Mouse (Mus musculus): ENCODE data around the gene Ubr3. TPM values are rescaled to one million over a fixed set of nuclear protein-coding genes. Genes with fewer than 3 reads are reported as not detected.
A peak's percentile ranks its signal among the peaks of the same experiment; 100 is the strongest.

The Ubr3 gene
- polyA plus RNA-seq, 1 experiment from 2014 or later = 16.6 TPM

DNA sequence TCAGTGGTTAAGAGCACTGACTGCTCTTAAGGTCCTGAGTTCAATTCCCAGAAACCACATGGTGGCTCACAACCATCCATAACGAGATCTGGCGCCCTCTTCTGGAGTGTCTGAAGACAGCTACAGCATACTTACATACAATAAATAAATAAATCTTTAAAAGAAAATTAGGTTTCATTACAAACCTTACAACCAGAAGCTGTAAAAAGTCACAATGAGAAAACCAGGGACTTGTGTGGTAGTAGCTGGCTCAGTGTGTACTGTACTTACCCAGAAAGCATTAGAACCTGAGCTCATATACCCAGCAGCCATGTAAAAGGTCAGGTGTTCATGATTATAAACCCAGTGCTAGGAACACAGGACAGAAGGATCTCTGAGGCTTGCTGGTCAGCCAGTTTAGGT, 13.1 kb upstream of the Ubr3 start:
- 65% methylated on average over 2 of the region's 2 CpGs for WGBS
- H3K9ac ChIP-seq (ENCODE audit: low read length) = no peak overlapping the region
- H3K4me3 ChIP-seq (ENCODE audit: low read depth, low read length) = no peak overlapping the region
- H3K27ac ChIP-seq (ENCODE audit: low read depth, low read length) = no peak overlapping the region
- DNase-seq (ENCODE audit: low spot score) = no peak
- no peaks in the 10 kb centered on the region for H3K4me1 ChIP-seq (ENCODE audit: control insufficient read depth, insufficient read depth, low read length)
- H3K9me3 ChIP-seq (ENCODE audit: control insufficient read depth, low read length) = no peaks in the 10 kb centered on the region
- no peak overlapping the region for H3K4me2 ChIP-seq (ENCODE audit: low read depth)
- H3K36me3 ChIP-seq (ENCODE audit: control insufficient read depth, insufficient read depth, low read length) = no peaks in the 10 kb centered on the region
- H3K27me3 ChIP-seq (ENCODE audit: control insufficient read depth, insufficient read depth, low read length) = no peaks in the 10 kb centered on the region
- ATAC-seq (ENCODE audit: insufficient read depth, low FRiP score, low TSS enrichment) = no peak

DNA sequence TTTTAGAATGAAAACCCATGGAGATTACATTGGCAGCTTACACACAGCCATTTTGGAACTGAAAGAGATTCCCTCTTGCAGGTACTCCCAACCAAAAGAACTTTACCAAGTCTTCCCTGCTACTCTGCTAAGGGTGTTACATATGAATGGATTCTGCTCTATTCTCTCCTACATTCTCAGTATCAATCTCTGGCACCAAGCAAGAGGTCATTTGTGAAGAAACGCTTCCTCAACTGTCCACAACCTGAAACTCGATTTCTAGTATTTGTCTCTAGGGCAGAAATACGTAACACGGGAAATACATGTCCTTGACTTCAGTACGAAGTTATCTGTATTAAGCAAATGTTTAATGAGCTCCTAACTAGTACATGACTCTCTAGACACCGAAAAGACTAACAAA, 12.5 kb upstream of the Ubr3 start:
- no peaks in the 10 kb centered on the region for H3K4me1 ChIP-seq (ENCODE audit: control insufficient read depth, insufficient read depth, low read length)
- no peaks in the 10 kb centered on the region for H3K9me3 ChIP-seq (ENCODE audit: control insufficient read depth, low read length)
- 64% methylated on average over 6 of the region's 6 CpGs for WGBS
- H3K27ac ChIP-seq (ENCODE audit: low read depth, low read length) = no peak overlapping the region
- peak overlapping the region; percentile 52; the same call in 1 of the 2 replicates for H3K4me3 ChIP-seq (ENCODE audit: low read depth, low read length)
- H3K9ac ChIP-seq (ENCODE audit: low read length) = no peak overlapping the region
- H3K4me2 ChIP-seq (ENCODE audit: low read depth) = peak overlapping the region; percentile 62
- no peaks in the 10 kb centered on the region for H3K36me3 ChIP-seq (ENCODE audit: control insufficient read depth, insufficient read depth, low read length)
- no peak for ATAC-seq (ENCODE audit: insufficient read depth, low FRiP score, low TSS enrichment)
- H3K27me3 ChIP-seq (ENCODE audit: control insufficient read depth, insufficient read depth, low read length) = no peaks in the 10 kb centered on the region
- DNase-seq (ENCODE audit: low spot score) = no peak

DNA sequence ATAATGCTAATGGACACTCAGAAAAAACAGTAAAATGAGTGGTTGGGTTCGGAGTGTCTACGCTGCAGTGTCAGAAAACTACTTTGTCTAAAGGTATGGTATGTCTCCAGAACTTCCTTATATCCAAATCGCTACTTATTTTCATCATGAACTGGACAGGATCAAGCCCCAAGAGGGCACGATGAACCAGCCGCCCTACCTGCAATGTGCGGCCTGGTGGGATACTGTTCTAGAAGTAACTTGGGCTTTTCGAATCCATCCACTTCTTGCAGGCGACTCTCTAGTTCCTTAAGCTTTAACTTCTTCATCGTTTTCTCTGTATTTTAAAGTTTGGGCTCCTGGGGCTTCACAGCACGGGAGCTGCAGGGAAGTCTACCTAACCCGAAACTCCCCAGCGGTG, 12.0 kb upstream of the Ubr3 start:
- DNase-seq (ENCODE audit: low spot score) (no peak), ATAC-seq (ENCODE audit: insufficient read depth, low FRiP score, low TSS enrichment) (no peak)
- 7% methylated on average over 12 of the region's 12 CpGs for WGBS
- Histone ChIP-seq H3K27me3 (ENCODE audit: control insufficient read depth, insufficient read depth, low read length) (no peaks in the 10 kb centered on the region), H3K27ac (ENCODE audit: low read depth, low read length) (no peak overlapping the region), H3K36me3 (ENCODE audit: control insufficient read depth, insufficient read depth, low read length) (no peaks in the 10 kb centered on the region), H3K4me3 (ENCODE audit: low read depth, low read length) (peak overlapping the region; percentile 52), H3K4me1 (ENCODE audit: control insufficient read depth, insufficient read depth, low read length) (no peaks in the 10 kb centered on the region), H3K9ac (ENCODE audit: low read length) (peak overlapping the region; percentile 66), H3K9me3 (ENCODE audit: control insufficient read depth, low read length) (no peaks in the 10 kb centered on the region), H3K4me2 (ENCODE audit: low read depth) (peak overlapping the region; percentile 62)

DNA sequence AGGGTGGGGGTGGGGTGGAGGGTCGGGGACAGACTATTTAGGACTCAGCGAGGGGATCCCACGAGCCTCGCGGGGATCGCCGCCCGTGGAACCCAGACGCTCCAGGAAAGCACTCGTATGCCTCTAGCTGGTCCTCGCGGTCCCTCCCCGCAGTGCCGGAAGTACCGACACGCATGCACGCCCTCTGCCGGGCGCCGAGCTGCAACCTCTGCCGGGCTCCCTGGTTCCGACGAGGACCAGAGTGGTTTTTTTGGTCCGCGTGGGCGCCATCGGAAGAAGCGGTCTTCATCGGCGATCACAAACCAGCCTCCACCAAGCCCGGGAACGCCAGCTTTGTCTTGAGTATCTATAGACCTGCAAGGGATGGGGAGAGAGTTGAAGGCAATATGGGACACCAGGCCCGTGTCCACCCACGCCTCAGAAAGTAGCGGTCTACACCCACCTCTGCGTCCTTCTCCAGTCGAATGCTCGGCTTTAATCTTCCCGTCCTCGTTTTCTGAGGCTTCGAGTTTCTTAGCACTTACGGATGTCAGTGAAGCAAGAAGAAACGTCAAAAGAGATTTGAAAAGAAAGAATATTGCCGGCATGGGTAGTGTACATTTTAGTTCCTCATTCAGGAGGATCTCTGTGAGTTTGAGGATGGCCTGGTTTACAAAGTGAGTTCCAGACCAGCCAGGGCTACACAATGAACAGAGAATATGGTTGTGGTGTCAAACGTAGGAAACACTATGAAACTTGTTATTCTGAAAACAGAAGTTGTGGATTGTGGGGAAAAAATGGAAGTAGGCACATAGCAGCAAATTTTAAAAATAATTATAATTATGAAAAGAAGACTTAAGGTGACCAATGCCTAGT, 11.4 kb upstream of the Ubr3 start, which contains the start of gene Mettl5:
Gene Mettl5, minus strand, starts transcription at position 165 of the 855 bp plus-strand sequence.
- H3K4me3 ChIP-seq (ENCODE audit: low read depth, low read length) = peak within 1 kb of the TSS; percentile 52
- no peaks in the 10 kb centered on the region for H3K36me3 ChIP-seq (ENCODE audit: control insufficient read depth, insufficient read depth, low read length)
- 2% methylated on average over 45 of the region's 45 CpGs for WGBS
- peak; percentile 92 for ATAC-seq (ENCODE audit: insufficient read depth, low FRiP score, low TSS enrichment)
- peak; percentile 90 for DNase-seq (ENCODE audit: low spot score)
- peak within 1 kb of the TSS; percentile 66 for H3K9ac ChIP-seq (ENCODE audit: low read length)
- H3K9me3 ChIP-seq (ENCODE audit: control insufficient read depth, low read length) = no peaks in the 10 kb centered on the region
- H3K4me2 ChIP-seq (ENCODE audit: low read depth) = peak within 1 kb of the TSS; percentile 62
- H3K27me3 ChIP-seq (ENCODE audit: control insufficient read depth, insufficient read depth, low read length) = no peaks in the 10 kb centered on the region
- no peak within 1 kb of the TSS for H3K27ac ChIP-seq (ENCODE audit: low read depth, low read length)
- no peaks in the 10 kb centered on the region for H3K4me1 ChIP-seq (ENCODE audit: control insufficient read depth, insufficient read depth, low read length)

DNA sequence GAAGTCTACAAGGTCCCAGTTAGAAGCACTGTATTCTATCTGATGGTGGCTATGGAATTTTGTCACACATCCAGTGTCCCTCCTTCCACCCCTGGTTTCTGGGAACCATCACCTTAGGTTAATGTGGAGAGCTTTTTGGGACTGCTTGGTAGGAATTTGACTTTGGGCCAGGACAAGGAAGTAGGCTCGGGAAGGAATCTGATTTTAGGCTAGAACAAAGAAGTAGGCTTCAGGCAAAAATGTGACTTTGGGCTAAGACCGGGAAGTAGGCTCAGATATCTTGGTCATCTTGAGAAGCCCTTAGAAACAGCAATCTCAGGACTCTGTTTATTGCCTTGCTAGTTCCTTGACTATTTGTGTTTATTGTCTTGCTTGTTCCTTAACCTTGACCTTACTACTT, 8.1 kb upstream of the Ubr3 start:
- no peaks in the 10 kb centered on the region for H3K9me3 ChIP-seq (ENCODE audit: control insufficient read depth, low read length)
- no peaks in the 10 kb centered on the region for H3K36me3 ChIP-seq (ENCODE audit: control insufficient read depth, insufficient read depth, low read length)
- DNase-seq (ENCODE audit: low spot score) (no peak), ATAC-seq (ENCODE audit: insufficient read depth, low FRiP score, low TSS enrichment) (no peak)
- H3K4me1 ChIP-seq (ENCODE audit: control insufficient read depth, insufficient read depth, low read length) = no peaks in the 10 kb centered on the region
- H3K4me3 ChIP-seq (ENCODE audit: low read depth, low read length) = no peak overlapping the region
- H3K4me2 ChIP-seq (ENCODE audit: low read depth) = no peak overlapping the region
- no peaks in the 10 kb centered on the region for H3K27me3 ChIP-seq (ENCODE audit: control insufficient read depth, insufficient read depth, low read length)
- no peak overlapping the region for H3K9ac ChIP-seq (ENCODE audit: low read length)
- no peak overlapping the region for H3K27ac ChIP-seq (ENCODE audit: low read depth, low read length)
- 76% methylated on average over 2 of the region's 2 CpGs for WGBS

DNA sequence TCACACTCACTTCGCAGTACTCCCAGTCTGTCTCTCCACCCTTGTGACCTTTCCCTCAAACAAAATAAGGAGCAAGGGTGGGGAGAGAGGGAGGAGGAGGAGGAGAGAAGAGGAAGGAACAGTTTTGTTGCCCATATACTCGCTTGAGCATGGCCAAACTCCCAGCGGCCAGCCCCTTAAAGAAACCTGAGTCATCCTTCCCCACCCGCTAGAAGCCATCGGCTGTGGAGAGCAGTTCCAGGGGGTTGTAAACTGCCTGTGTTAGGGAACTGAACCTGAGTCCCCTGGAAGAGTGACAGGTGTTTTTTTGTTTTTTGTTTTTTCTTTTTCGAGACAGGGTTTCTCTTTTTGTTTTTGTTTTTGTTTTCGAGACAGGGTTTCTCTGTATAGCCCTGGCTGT, 6.2 kb upstream of the Ubr3 start:
- Histone ChIP-seq H3K4me2 (ENCODE audit: low read depth) (no peak overlapping the region), H3K4me1 (ENCODE audit: control insufficient read depth, insufficient read depth, low read length) (no peaks in the 10 kb centered on the region), H3K9me3 (ENCODE audit: control insufficient read depth, low read length) (no peaks in the 10 kb centered on the region), H3K4me3 (ENCODE audit: low read depth, low read length) (no peak overlapping the region), H3K27me3 (ENCODE audit: control insufficient read depth, insufficient read depth, low read length) (no peaks in the 10 kb centered on the region), H3K27ac (ENCODE audit: low read depth, low read length) (no peak overlapping the region), H3K36me3 (ENCODE audit: control insufficient read depth, insufficient read depth, low read length) (no peaks in the 10 kb centered on the region), H3K9ac (ENCODE audit: low read length) (no peak overlapping the region)
- WGBS = 59% methylated on average over 7 of the region's 7 CpGs
- DNase-seq (ENCODE audit: low spot score) = no peak
- no peak for ATAC-seq (ENCODE audit: insufficient read depth, low FRiP score, low TSS enrichment)

DNA sequence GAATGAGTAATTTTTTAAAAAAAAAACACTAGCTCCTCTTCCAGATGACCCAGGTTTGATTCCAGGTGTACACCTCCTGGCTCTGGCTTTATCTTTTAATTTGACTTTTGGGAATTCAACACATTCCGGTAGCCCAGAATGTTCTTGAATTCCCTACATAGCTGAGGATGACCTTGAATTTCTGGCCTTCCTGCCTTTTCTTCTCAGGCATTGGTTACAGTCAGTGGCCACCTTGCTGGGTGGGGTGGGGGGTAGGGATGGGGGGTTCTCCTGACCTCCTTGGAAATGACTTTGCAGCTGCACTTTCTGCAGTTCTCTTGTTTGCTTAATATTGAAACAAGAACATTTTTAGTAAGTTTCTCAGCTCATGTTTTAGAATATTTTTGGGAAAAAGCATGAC, 3.9 kb upstream of the Ubr3 start:
- WGBS = 96% methylated on average over 1 of the region's 1 CpGs
- Histone ChIP-seq H3K27me3 (ENCODE audit: control insufficient read depth, insufficient read depth, low read length) (no peaks in the 10 kb centered on the region), H3K4me3 (ENCODE audit: low read depth, low read length) (no peak overlapping the region), H3K9me3 (ENCODE audit: control insufficient read depth, low read length) (no peaks in the 10 kb centered on the region), H3K4me1 (ENCODE audit: control insufficient read depth, insufficient read depth, low read length) (peaks cover 2% of the 10 kb centered on the region; the same call in 1 of the 2 replicates), H3K9ac (ENCODE audit: low read length) (no peak overlapping the region), H3K36me3 (ENCODE audit: control insufficient read depth, insufficient read depth, low read length) (no peaks in the 10 kb centered on the region), H3K4me2 (ENCODE audit: low read depth) (no peak overlapping the region), H3K27ac (ENCODE audit: low read depth, low read length) (no peak overlapping the region)
- ATAC-seq (ENCODE audit: insufficient read depth, low FRiP score, low TSS enrichment) (no peak), DNase-seq (ENCODE audit: low spot score) (no peak)

DNA sequence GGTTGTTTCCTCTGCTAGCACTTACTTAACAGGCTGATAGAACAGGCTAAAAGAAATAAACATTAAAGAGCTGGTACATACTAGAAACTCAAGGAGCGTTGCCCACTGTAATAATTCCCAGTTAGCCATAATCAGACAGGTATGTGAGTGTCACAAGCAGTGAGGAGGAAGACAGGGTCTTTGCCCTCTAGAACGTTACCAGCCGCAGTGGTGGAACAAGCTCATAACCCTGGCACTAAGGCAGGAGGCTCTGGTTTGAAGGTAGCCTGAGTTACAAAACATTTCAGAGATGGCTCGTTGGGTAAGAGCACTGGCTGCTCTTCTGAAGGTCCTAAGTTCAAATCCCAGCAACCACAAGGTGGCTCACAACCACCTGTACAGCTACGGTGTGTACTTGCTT, 3.2 kb upstream of the Ubr3 start:
- no peaks in the 10 kb centered on the region for H3K36me3 ChIP-seq (ENCODE audit: control insufficient read depth, insufficient read depth, low read length)
- no peaks in the 10 kb centered on the region for H3K9me3 ChIP-seq (ENCODE audit: control insufficient read depth, low read length)
- no peak overlapping the region for H3K4me3 ChIP-seq (ENCODE audit: low read depth, low read length)
- DNase-seq (ENCODE audit: low spot score) = no peak
- WGBS = 83% methylated on average over 5 of the region's 5 CpGs
- no peak overlapping the region for H3K4me2 ChIP-seq (ENCODE audit: low read depth)
- no peaks in the 10 kb centered on the region for H3K27me3 ChIP-seq (ENCODE audit: control insufficient read depth, insufficient read depth, low read length)
- no peak for ATAC-seq (ENCODE audit: insufficient read depth, low FRiP score, low TSS enrichment)
- H3K9ac ChIP-seq (ENCODE audit: low read length) = no peak overlapping the region
- no peak overlapping the region for H3K27ac ChIP-seq (ENCODE audit: low read depth, low read length)
- H3K4me1 ChIP-seq (ENCODE audit: control insufficient read depth, insufficient read depth, low read length) = peaks cover 5% of the 10 kb centered on the region; the same call in 1 of the 2 replicates

All from neural tube, embryonic 11.5 days (tissue).